Mouse (Mus musculus): ENCODE results near the gene Terf2ip.

GRCm38 (mm10) chr8:112009558-112009957, 1.6 kb upstream of the Terf2ip start:
- no peak for TF ChIP-seq CTCF (IDR thresholded peaks at IDR 0.05; ENCODE audit: low read depth)
- no peak for TF ChIP-seq EP300 (IDR thresholded peaks at IDR 0.05; ENCODE audit: low read depth)
